Mouse (Mus musculus) hindbrain, embryonic 12.5 days (tissue): Measurements from ENCODE around the gene Rgcc. TPM values are rescaled to one million over a fixed set of nuclear protein-coding genes. Genes with fewer than 3 reads are reported as not detected.

Source experiments
- ATAC-seq: fragments of 200-750 bp; cut with Nextera tagmentation; 2 replicates; pipeline ENCODE4 v1.8.0; 2017; ENCODE audit warnings: moderate TSS enrichment; ENCODE audit not compliant: low FRiP score
- H3K27ac ChIP-seq: fragments of 300-500 bp; sonication (generic); 2 replicates; pipeline ENCODE4 v1.5.1; 2016; ENCODE audit warnings: mild to moderate bottlenecking
- H3K27me3 ChIP-seq: fragments of 300-500 bp; sonication (generic); 2 replicates; pipeline ENCODE4 v1.6.1; 2016; ENCODE audit warnings: mild to moderate bottlenecking
- H3K36me3 ChIP-seq: fragments of 300-500 bp; sonication (generic); 2 replicates; pipeline ENCODE4 v1.6.1; 2016; ENCODE audit warnings: mild to moderate bottlenecking
- H3K4me1 ChIP-seq: fragments of 300-500 bp; sonication (generic); 2 replicates; pipeline ENCODE4 v1.6.1; 2016
- H3K4me2 ChIP-seq: fragments of 300-500 bp; sonication (generic); replicated peaks from 2 replicates; pipeline ENCODE4 v1.6.1; 2016; ENCODE audit warnings: mild to moderate bottlenecking
- H3K4me3 ChIP-seq: fragments of 300-500 bp; sonication (generic); 2 replicates; pipeline ENCODE4 v1.5.1; 2016; ENCODE audit warnings: mild to moderate bottlenecking
- H3K9ac ChIP-seq: fragments of 300-500 bp; sonication (generic); 2 replicates; pipeline ENCODE4 v1.6.1; 2016; ENCODE audit warnings: mild to moderate bottlenecking, moderate library complexity
- H3K9me3 ChIP-seq: fragments of 300-500 bp; sonication (generic); replicated peaks from 2 replicates; pipeline ENCODE4 v1.6.1; 2016; ENCODE audit warnings: mild to moderate bottlenecking
- WGBS: fragments of 180-500 bp; shearing (Covaris S2); methylation state at CpG from one replicate; pipeline ENCODE4 v1.1.7; 2016; 5-methylcytosine and 5-hydroxymethylcytosine counted together
- polyA plus RNA-seq: library from polyadenylated mRNA; unstranded; fragments of >200 nt; fragmentation: Nextera tagmentation; extraction: Ambion mirVana; gene quantifications from 2 replicates; pipeline ENCODE4 v1.2.1, GENCODE M21; 2016

Rgcc gene
- polyA plus RNA-seq: 32.4 and 41.0 TPM in 2 replicates

- peaks cover 54% of the 10 kb centered on the region for H3K27me3 ChIP-seq
- peak within 1 kb of the TSS; percentile 65 for H3K9ac ChIP-seq
- peak within 1 kb of the TSS; percentile 52 for H3K4me3 ChIP-seq
- H3K27ac ChIP-seq: no peak within 1 kb of the TSS
- H3K9me3 ChIP-seq: no peaks in the 10 kb centered on the region
- peaks cover 19% of the 10 kb centered on the region for H3K4me1 ChIP-seq
- WGBS: under 1% methylated on average over 34 of the region's 34 CpGs
- no peaks in the 10 kb centered on the region for H3K36me3 ChIP-seq
- ATAC-seq: peak; percentile 95
- H3K4me2 ChIP-seq: peak within 1 kb of the TSS; percentile 97
Observed at GRCm38 (mm10) chr14:79301466-79301875, at the start of gene Rgcc. Gene Rgcc (minus strand): TSS chr14:79301645.

GRCm38 (mm10) chr14:79346384-79346783, 44.9 kb upstream of the Rgcc start:
- no peak overlapping the region for H3K4me2 ChIP-seq
- no peaks in the 10 kb centered on the region for H3K9me3 ChIP-seq
- no peak overlapping the region for H3K27ac ChIP-seq
- H3K9ac ChIP-seq: no peak overlapping the region
- no peak for ATAC-seq
- peaks cover 50% of the 10 kb centered on the region for H3K36me3 ChIP-seq
- WGBS: 89% methylated on average over 3 of the region's 3 CpGs
- H3K4me3 ChIP-seq: no peak overlapping the region
- no peaks in the 10 kb centered on the region for H3K27me3 ChIP-seq
- H3K4me1 ChIP-seq: no peaks in the 10 kb centered on the region

- Histone ChIP-seq H3K36me3 (peaks cover 34% of the 10 kb centered on the region), H3K9me3 (no peaks in the 10 kb centered on the region), H3K4me2 (no peak overlapping the region), H3K9ac (no peak overlapping the region), H3K27ac (no peak overlapping the region), H3K27me3 (no peaks in the 10 kb centered on the region), H3K4me1 (peaks cover 5% of the 10 kb centered on the region; the same call in 1 of the 2 replicates), H3K4me3 (no peak overlapping the region)
- 98% methylated on average over 3 of the region's 3 CpGs for WGBS
- ATAC-seq: no peak
Observed at GRCm38 (mm10) chr14:79335613-79336012, 34.2 kb upstream of the Rgcc start.

- Histone ChIP-seq H3K9me3 (no peaks in the 10 kb centered on the region), H3K9ac (no peak overlapping the region), H3K4me3 (no peak overlapping the region), H3K27ac (peak overlapping the region; percentile 26; the same call in 1 of the 2 replicates), H3K27me3 (no peaks in the 10 kb centered on the region), H3K36me3 (peaks cover 18% of the 10 kb centered on the region), H3K4me1 (peaks cover 5% of the 10 kb centered on the region; the same call in 1 of the 2 replicates), H3K4me2 (no peak overlapping the region)
- WGBS: 74% methylated on average over 7 of the region's 7 CpGs
- no peak for ATAC-seq
Observed at GRCm38 (mm10) chr14:79331936-79332335, 30.5 kb upstream of the Rgcc start.

GRCm38 (mm10) chr14:79330944-79331561, 29.6 kb upstream of the Rgcc start:
- 59% methylated on average over 16 of the region's 16 CpGs for whole genome bisulfite sequencing
- H3K27ac ChIP-seq: no peak overlapping the region
- no peak for ATAC-seq
- H3K4me3 ChIP-seq: peak overlapping the region; percentile 11; the same call in 1 of the 2 replicates
- no peaks in the 10 kb centered on the region for H3K27me3 ChIP-seq
- peaks cover 10% of the 10 kb centered on the region for H3K36me3 ChIP-seq
- no peaks in the 10 kb centered on the region for H3K9me3 ChIP-seq
- no peak overlapping the region for H3K9ac ChIP-seq
- peaks cover 5% of the 10 kb centered on the region; the same call in 1 of the 2 replicates for H3K4me1 ChIP-seq
- H3K4me2 ChIP-seq: peak overlapping the region; percentile 38

GRCm38 (mm10) chr14:79327033-79327432, 25.6 kb upstream of the Rgcc start:
- no peak overlapping the region for H3K9ac ChIP-seq
- peaks cover 5% of the 10 kb centered on the region; the same call in 1 of the 2 replicates for H3K4me1 ChIP-seq
- H3K27me3 ChIP-seq: no peaks in the 10 kb centered on the region
- H3K36me3 ChIP-seq: no peaks in the 10 kb centered on the region
- no peak overlapping the region for H3K4me3 ChIP-seq
- H3K9me3 ChIP-seq: no peaks in the 10 kb centered on the region
- H3K27ac ChIP-seq: no peak overlapping the region
- ATAC-seq: no peak
- no peak overlapping the region for H3K4me2 ChIP-seq
- 33% methylated on average over 5 of the region's 5 CpGs for WGBS

- no peak overlapping the region for H3K9ac ChIP-seq
- 84% methylated on average over 10 of the region's 10 CpGs for WGBS
- H3K4me3 ChIP-seq: no peak overlapping the region
- ATAC-seq: no peak
- no peaks in the 10 kb centered on the region for H3K36me3 ChIP-seq
- H3K4me1 ChIP-seq: no peaks in the 10 kb centered on the region
- H3K27me3 ChIP-seq: no peaks in the 10 kb centered on the region
- H3K9me3 ChIP-seq: no peaks in the 10 kb centered on the region
- no peak overlapping the region for H3K27ac ChIP-seq
- H3K4me2 ChIP-seq: no peak overlapping the region
Observed at GRCm38 (mm10) chr14:79324112-79324840, 22.8 kb upstream of the Rgcc start.

GRCm38 (mm10) chr14:79321881-79322280, 20.4 kb upstream of the Rgcc start:
- Histone ChIP-seq H3K9ac (no peak overlapping the region), H3K4me1 (no peaks in the 10 kb centered on the region), H3K4me2 (no peak overlapping the region), H3K27ac (no peak overlapping the region), H3K36me3 (no peaks in the 10 kb centered on the region), H3K9me3 (no peaks in the 10 kb centered on the region), H3K4me3 (no peak overlapping the region), H3K27me3 (no peaks in the 10 kb centered on the region)
- no peak for ATAC-seq
- WGBS: 91% methylated on average over 5 of the region's 5 CpGs

- Histone ChIP-seq H3K9ac (no peak overlapping the region), H3K4me3 (no peak overlapping the region), H3K4me1 (no peaks in the 10 kb centered on the region), H3K36me3 (no peaks in the 10 kb centered on the region), H3K9me3 (no peaks in the 10 kb centered on the region), H3K27ac (no peak overlapping the region), H3K27me3 (no peaks in the 10 kb centered on the region), H3K4me2 (no peak overlapping the region)
- WGBS: 28% methylated on average over 8 of the region's 8 CpGs
- 0 out of 2 replicates have a peak, but pooled peaks have one; percentile 40 for ATAC-seq
Observed at GRCm38 (mm10) chr14:79321152-79321551, 19.7 kb upstream of the Rgcc start.

GRCm38 (mm10) chr14:79317602-79318001, 16.2 kb upstream of the Rgcc start:
- Histone ChIP-seq H3K27ac (no peak overlapping the region), H3K9ac (no peak overlapping the region), H3K4me2 (no peak overlapping the region), H3K4me3 (no peak overlapping the region), H3K4me1 (no peaks in the 10 kb centered on the region), H3K9me3 (no peaks in the 10 kb centered on the region), H3K27me3 (no peaks in the 10 kb centered on the region), H3K36me3 (no peaks in the 10 kb centered on the region)
- 62% methylated on average over 2 of the region's 2 CpGs for WGBS
- no peak for ATAC-seq

GRCm38 (mm10) chr14:79315877-79316276, 14.4 kb upstream of the Rgcc start:
- no peaks in the 10 kb centered on the region for H3K4me1 ChIP-seq
- no peak overlapping the region for H3K27ac ChIP-seq
- H3K4me2 ChIP-seq: no peak overlapping the region
- WGBS: 69% methylated on average over 7 of the region's 7 CpGs
- H3K9me3 ChIP-seq: no peaks in the 10 kb centered on the region
- H3K27me3 ChIP-seq: no peaks in the 10 kb centered on the region
- no peaks in the 10 kb centered on the region for H3K36me3 ChIP-seq
- no peak overlapping the region for H3K9ac ChIP-seq
- ATAC-seq: no peak
- no peak overlapping the region for H3K4me3 ChIP-seq

GRCm38 (mm10) chr14:79314245-79315010, 13.0 kb upstream of the Rgcc start:
- H3K9ac ChIP-seq: no peak overlapping the region
- H3K9me3 ChIP-seq: no peaks in the 10 kb centered on the region
- H3K36me3 ChIP-seq: no peaks in the 10 kb centered on the region
- H3K4me2 ChIP-seq: no peak overlapping the region
- no peak overlapping the region for H3K27ac ChIP-seq
- no peaks in the 10 kb centered on the region for H3K27me3 ChIP-seq
- ATAC-seq: no peak
- 79% methylated on average over 12 of the region's 12 CpGs for WGBS
- no peak overlapping the region for H3K4me3 ChIP-seq
- no peaks in the 10 kb centered on the region for H3K4me1 ChIP-seq
